Mouse (Mus musculus) layer of hippocampus, postnatal 14 days (tissue): ENCODE results near the gene Nxt1. TPM values are rescaled to one million over a fixed set of nuclear protein-coding genes. Genes with fewer than 3 reads are reported as not detected.

Experiments used
- DNase-seq, 2 experiments: peaks; one replicate each; pipeline ENCODE4 v3.0.0; 2021 to 2022; ENCODE audit warnings: low spot score in 2 of 2, mixed read lengths in 1 of 2
- total RNA-seq, 2 experiments: library from RNA; stranded (reverse); gene quantifications; 2 replicates each; pipeline ENCODE4 v1.2.3; 2021

The Nxt1 gene
- total RNA-seq, 2 experiments from 2014 or later = 11.1 to 12.2 TPM

GRCm38 (mm10) chr2:148687971-148688370 is 15.6 kb downstream of the Nxt1 start:
- no peak for DNase-seq

GRCm38 (mm10) chr2:148689444-148690140 is 17.2 kb downstream of the Nxt1 start:
- no peak for DNase-seq

GRCm38 (mm10) chr2:148690291-148690690 is 17.9 kb downstream of the Nxt1 start:
- DNase-seq = no peak

- no peak for DNase-seq
These were observed 18.4 kb downstream of the Nxt1 start for GRCm38 (mm10) chr2:148690781-148691180.

GRCm38 (mm10) chr2:148698571-148698970 is 26.2 kb downstream of the Nxt1 start:
- no peak for DNase-seq

GRCm38 (mm10) chr2:148706409-148707201 is 34.2 kb downstream of the Nxt1 start:
- peak in 1 of 2 experiments; percentile 37 for DNase-seq

GRCm38 (mm10) chr2:148707202-148707530 is 34.8 kb downstream of the Nxt1 start:
- no peak for DNase-seq

- DNase-seq = no peak
These were observed 39.9 kb downstream of the Nxt1 start for GRCm38 (mm10) chr2:148712326-148712725.

- DNase-seq = no peak
These were observed 44.7 kb downstream of the Nxt1 start for GRCm38 (mm10) chr2:148717072-148717471.

- no peak for DNase-seq
These were observed 47.0 kb downstream of the Nxt1 start for GRCm38 (mm10) chr2:148719271-148719995.

Other genes with a start within 250 kb of the Nxt1 start
- gene Cd93, start 229.0 kb upstream of the Nxt1 start, total RNA-seq = 10 to 100 TPM; 11.8 to 13.5 TPM
- gene Gzf1, start 8.4 kb downstream of the Nxt1 start, total RNA-seq = 10 to 100 TPM; 24.9 to 26.7 TPM
- gene Napb, start 59.9 kb downstream of the Nxt1 start, total RNA-seq = 100 to 1,000 TPM; 298 to 310 TPM
- not detected for gene Cstl1, start 77.8 kb downstream of the Nxt1 start, total RNA-seq
- not detected for gene Cst11, start 98.9 kb downstream of the Nxt1 start, total RNA-seq
- not detected for gene 8030411F24Rik, start 109.4 kb downstream of the Nxt1 start, total RNA-seq
- 1 to 10 TPM; 1.1 to 1.6 TPM for gene Cst12, start 116.8 kb downstream of the Nxt1 start, total RNA-seq
- gene Cst8, start 126.2 kb downstream of the Nxt1 start, total RNA-seq = not detected
- not detected for gene Cst13, start 147.5 kb downstream of the Nxt1 start, total RNA-seq
- gene Cst9, start 162.5 kb downstream of the Nxt1 start, total RNA-seq = not detected
- gene 9230104L09Rik, start 192.4 kb downstream of the Nxt1 start, total RNA-seq = not detected
- 1,000 to 10,000 TPM; 2,596 to 2,656 TPM for gene Cst3, start 203.1 kb downstream of the Nxt1 start, total RNA-seq